Mouse (Mus musculus) myocyte (in vitro differentiated cells): ENCODE results near the gene Pomt2. TPM values are rescaled to one million over a fixed set of nuclear protein-coding genes. Genes with fewer than 3 reads are reported as not detected.

ENCODE experiments used
- H3K27me3 ChIP-seq: one replicate; pipeline ENCODE4 v1.6.1; 2011; ENCODE audit not compliant: control insufficient read depth, insufficient read depth, insufficient read length
- H3K36me3 ChIP-seq: one replicate; pipeline ENCODE4 v1.6.1; 2011; ENCODE audit not compliant: control insufficient read depth, insufficient read depth
- H3K4me2 ChIP-seq: one replicate; pipeline ENCODE4 v1.6.1; 2011; ENCODE audit warnings: low read depth, control low read depth
- H3K4me3 ChIP-seq: one replicate; pipeline ENCODE4 v1.5.1; 2011; ENCODE audit warnings: mild to moderate bottlenecking, control low read depth, moderate library complexity
- H3K79me2 ChIP-seq: one replicate; pipeline ENCODE4 v1.6.1; 2011; ENCODE audit not compliant: control insufficient read depth, insufficient read depth
- H3ac ChIP-seq: one replicate; pipeline ENCODE4 v1.6.1; 2011; ENCODE audit not compliant: control insufficient read depth, insufficient read length
- CEBPB ChIP-seq: IDR thresholded peaks from 2 replicates; pipeline ENCODE4 v1.6.1; 2011; ENCODE audit warnings: mild to moderate bottlenecking, moderate library complexity; ENCODE audit not compliant: poor library complexity, insufficient read depth, severe bottlenecking
- E2F4 ChIP-seq: IDR thresholded peaks from one replicate; pipeline ENCODE4 v1.6.1; 2011; ENCODE audit warnings: mild to moderate bottlenecking, control low read depth, moderate library complexity; ENCODE audit not compliant: insufficient read depth
- MAX ChIP-seq: IDR thresholded peaks from one replicate; pipeline ENCODE4 v1.6.1; 2011; ENCODE audit warnings: low read depth, mild to moderate bottlenecking, control low read depth
- MYOD1 ChIP-seq, 3 experiments: IDR thresholded peaks; one replicate each; pipeline ENCODE4 v1.6.1; 2011; ENCODE audit warnings: control low read depth in 2 of 3, low read depth in 2 of 3, mild to moderate bottlenecking in 2 of 3, moderate library complexity in 1 of 3; ENCODE audit not compliant: insufficient read length in 2 of 3, control insufficient read depth in 1 of 3
- MYOG ChIP-seq, 3 experiments: IDR thresholded peaks; one replicate each; pipeline ENCODE4 v1.6.1; 2011; ENCODE audit warnings: control low read depth in 2 of 3, low read depth in 2 of 3, mild to moderate bottlenecking in 2 of 3; ENCODE audit not compliant: insufficient read length in 2 of 3, control insufficient read depth in 1 of 3, insufficient read depth in 1 of 3
- POLR2A ChIP-seq: IDR thresholded peaks from one replicate; pipeline ENCODE4 v1.6.1; 2011; ENCODE audit warnings: low read depth, mild to moderate bottlenecking, control low read depth, moderate library complexity; ENCODE audit not compliant: insufficient read length
- POLR2AphosphoS2 ChIP-seq: IDR thresholded peaks from one replicate; pipeline ENCODE4 v1.6.1; 2011; ENCODE audit warnings: low read depth, control low read depth; ENCODE audit not compliant: insufficient read length
- REST ChIP-seq: IDR thresholded peaks from one replicate; pipeline ENCODE4 v1.6.1; 2011; ENCODE audit warnings: mild to moderate bottlenecking, control low read depth, moderate library complexity; ENCODE audit not compliant: insufficient read depth, insufficient read length
- SRF ChIP-seq: IDR thresholded peaks from one replicate; pipeline ENCODE4 v1.6.1; 2011; ENCODE audit warnings: low read depth; ENCODE audit not compliant: control insufficient read depth, insufficient read length
- TCF12 ChIP-seq: IDR thresholded peaks from one replicate; pipeline ENCODE4 v1.6.1; 2011; ENCODE audit warnings: mild to moderate bottlenecking, control low read depth; ENCODE audit not compliant: poor library complexity, insufficient read depth, severe bottlenecking
- TCF3 ChIP-seq: IDR thresholded peaks from one replicate; pipeline ENCODE4 v1.6.1; 2011; ENCODE audit warnings: low read depth, control low read depth; ENCODE audit not compliant: insufficient read length
- USF1 ChIP-seq: IDR thresholded peaks from one replicate; pipeline ENCODE4 v1.6.1; 2011; ENCODE audit warnings: low read depth, mild to moderate bottlenecking, control low read depth, moderate library complexity
- polyA plus RNA-seq: library from polyadenylated mRNA; unstranded; fragments of >200 nt; fragmentation: generic; extraction: Trizol; gene quantifications from one replicate; pipeline ENCODE4 v1.2.1, GENCODE M21; 2012; ENCODE audit warnings: missing spikeins

Pomt2 gene
- polyA plus RNA-seq, 1 experiment, result 11.1 TPM

DNA sequence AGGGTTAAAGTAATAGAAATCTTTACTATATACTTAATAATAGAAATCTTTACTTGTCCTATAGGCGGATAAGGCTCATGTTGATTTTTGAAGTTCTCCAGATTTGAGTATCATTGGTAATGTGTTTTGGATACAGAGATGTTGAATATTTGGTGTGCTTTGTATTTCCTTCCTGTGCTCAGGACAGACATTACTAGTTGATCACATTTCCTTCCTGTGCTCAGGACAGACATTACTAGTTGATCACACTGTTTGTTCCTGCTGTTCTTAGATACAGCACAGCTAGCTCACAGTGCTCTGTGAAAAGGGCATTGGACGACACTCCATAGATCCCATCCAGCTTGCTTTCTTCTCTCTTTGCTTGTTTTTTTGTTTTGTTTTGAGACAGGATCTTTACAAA, 71.2 kb downstream of the Pomt2 start:
- Histone ChIP-seq H3K36me3 (no peaks in the 10 kb centered on the region), H3K4me3 (no peak overlapping the region), H3K79me2 (no peaks in the 10 kb centered on the region), H3K27me3 (peaks cover 44% of the 10 kb centered on the region), H3ac (no peak overlapping the region), H3K4me2 (no peak overlapping the region)
- no peak for TF ChIP-seq POLR2A
- no peak for TF ChIP-seq REST
- no peak for TF ChIP-seq POLR2AphosphoS2
- TF ChIP-seq TCF3, result no peak
- TF ChIP-seq MAX, result no peak
- TF ChIP-seq USF1, result no peak
- TF ChIP-seq MYOG (IDR thresholded peaks at IDR 0.05; ENCODE audit: control insufficient read depth in 1 of 3, insufficient read depth in 1 of 3, insufficient read length in 2 of 3, low read depth in 2 of 3), result no peak
- no peak for TF ChIP-seq MYOD1 (IDR thresholded peaks at IDR 0.05; ENCODE audit: control insufficient read depth in 1 of 3, insufficient read length in 2 of 3, low read depth in 2 of 3)
- TF ChIP-seq TCF12, result no peak
- no peak for TF ChIP-seq E2F4
- TF ChIP-seq SRF, result no peak
- no peak for TF ChIP-seq CEBPB

DNA sequence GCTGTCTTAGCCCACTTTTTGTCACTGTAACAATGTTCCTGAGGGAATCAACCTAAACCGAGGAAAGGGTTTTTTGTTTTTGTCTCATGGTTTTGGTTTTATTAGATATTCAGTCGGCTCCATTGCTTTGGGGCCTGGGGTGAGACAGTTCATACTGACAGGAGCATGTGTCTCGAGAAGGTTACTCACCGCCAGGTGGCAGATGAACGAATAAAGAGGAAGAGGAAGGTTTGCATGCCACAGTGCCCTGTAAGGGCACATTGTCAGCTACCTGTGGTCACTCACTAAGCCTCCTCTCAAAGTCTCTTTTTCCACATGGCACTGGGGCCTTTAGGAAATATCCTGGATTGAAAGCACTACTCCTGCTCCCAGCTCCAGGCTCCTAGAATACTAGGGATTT, 77.2 kb downstream of the Pomt2 start:
- H3K79me2 ChIP-seq, result no peaks in the 10 kb centered on the region
- no peak overlapping the region for H3K4me3 ChIP-seq
- TF ChIP-seq E2F4 (no peak), MYOG (IDR thresholded peaks at IDR 0.05; ENCODE audit: control insufficient read depth in 1 of 3, insufficient read depth in 1 of 3, insufficient read length in 2 of 3, low read depth in 2 of 3) (no peak), POLR2AphosphoS2 (no peak), MYOD1 (IDR thresholded peaks at IDR 0.05; ENCODE audit: control insufficient read depth in 1 of 3, insufficient read length in 2 of 3, low read depth in 2 of 3) (no peak), POLR2A (no peak), REST (no peak), TCF3 (no peak), SRF (no peak), MAX (no peak), CEBPB (no peak), TCF12 (no peak), USF1 (no peak)

DNA sequence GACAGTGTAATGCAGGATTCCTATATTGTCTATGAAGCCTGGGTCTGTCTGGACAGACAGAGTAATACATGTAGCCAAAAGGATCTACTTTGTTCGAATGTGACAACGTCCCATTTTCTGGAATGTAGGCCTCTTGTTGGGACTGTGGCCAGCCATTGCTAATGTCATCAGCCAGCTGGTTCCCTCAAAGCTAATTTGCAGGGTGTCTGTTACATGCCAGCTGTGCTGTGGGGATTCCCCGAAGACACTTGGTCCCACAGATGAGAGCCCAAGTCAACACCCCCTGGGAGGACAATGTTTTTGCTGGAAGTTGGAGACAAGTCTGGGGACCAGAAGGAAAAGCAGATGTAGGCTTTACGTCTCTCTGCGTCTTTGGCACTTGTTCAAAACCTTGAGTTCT, 81.3 kb downstream of the Pomt2 start:
- Histone ChIP-seq H3K79me2 (no peaks in the 10 kb centered on the region), H3ac (no peak overlapping the region), H3K27me3 (peaks cover 46% of the 10 kb centered on the region), H3K4me3 (no peak overlapping the region), H3K36me3 (no peaks in the 10 kb centered on the region), H3K4me2 (no peak overlapping the region)
- TF ChIP-seq MYOG (IDR thresholded peaks at IDR 0.05; ENCODE audit: control insufficient read depth in 1 of 3, insufficient read depth in 1 of 3, insufficient read length in 2 of 3, low read depth in 2 of 3), result peak in 2 of 3 experiments; percentile 47 to 64
- TF ChIP-seq MAX, result no peak
- peak in 1 of 3 experiments; percentile 34 for TF ChIP-seq MYOD1 (IDR thresholded peaks at IDR 0.05; ENCODE audit: control insufficient read depth in 1 of 3, insufficient read length in 2 of 3, low read depth in 2 of 3)
- no peak for TF ChIP-seq POLR2AphosphoS2
- TF ChIP-seq SRF, result no peak
- no peak for TF ChIP-seq USF1
- no peak for TF ChIP-seq TCF12

More for the DNA sequence above, 77.2 kb downstream of the Pomt2 start:
- Histone ChIP-seq H3K36me3 (no peaks in the 10 kb centered on the region), H3K4me2 (no peak overlapping the region), H3K27me3 (peaks cover 48% of the 10 kb centered on the region), H3ac (no peak overlapping the region)

DNA sequence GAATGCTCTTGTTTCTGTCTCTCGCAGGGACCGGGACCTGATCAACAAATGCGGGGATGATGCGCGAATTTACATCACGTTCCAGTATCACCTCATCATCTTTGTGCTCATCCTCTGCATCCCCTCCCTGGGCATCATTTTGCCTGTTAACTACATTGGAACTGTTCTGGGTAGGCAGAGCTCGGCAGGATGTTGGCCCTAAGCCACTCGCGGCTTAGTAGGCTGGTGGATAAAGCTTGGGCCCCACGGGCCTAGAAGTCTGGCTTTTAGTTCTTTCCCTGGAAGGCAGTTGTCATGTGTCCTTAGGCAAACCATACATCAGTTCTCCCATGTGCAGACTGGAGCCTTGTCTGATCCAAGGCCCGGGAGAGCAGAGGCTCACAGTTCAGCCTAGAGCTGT, 82.3 kb downstream of the Pomt2 start:
- Histone ChIP-seq H3K4me2 (no peak overlapping the region), H3K27me3 (peaks cover 49% of the 10 kb centered on the region), H3ac (no peak overlapping the region), H3K79me2 (no peaks in the 10 kb centered on the region), H3K4me3 (no peak overlapping the region), H3K36me3 (no peaks in the 10 kb centered on the region)
- TF ChIP-seq MYOG (IDR thresholded peaks at IDR 0.05; ENCODE audit: control insufficient read depth in 1 of 3, insufficient read depth in 1 of 3, insufficient read length in 2 of 3, low read depth in 2 of 3), result no peak
- TF ChIP-seq POLR2AphosphoS2, result no peak
- TF ChIP-seq TCF3, result no peak

DNA sequence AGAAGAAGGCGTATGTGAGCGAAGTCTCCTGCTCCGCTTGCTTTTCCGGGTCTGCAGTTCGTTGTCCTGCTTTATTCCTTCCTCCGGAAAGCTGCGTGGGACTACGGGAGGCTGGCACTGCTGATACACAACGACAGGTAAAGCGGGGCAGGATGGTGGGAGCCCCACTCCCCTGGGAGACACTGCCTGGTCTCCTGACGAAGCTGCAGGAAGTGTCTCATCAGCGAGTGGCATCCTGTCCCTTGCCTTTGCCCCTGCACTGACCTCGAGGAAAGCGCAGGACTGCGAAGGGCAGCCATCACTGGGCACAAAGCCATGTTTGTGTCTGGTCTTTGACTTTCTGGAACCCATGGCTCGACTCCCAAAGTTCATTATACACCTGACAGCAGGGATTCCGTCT, 90.7 kb downstream of the Pomt2 start:
- TF ChIP-seq MYOG (IDR thresholded peaks at IDR 0.05; ENCODE audit: control insufficient read depth in 1 of 3, insufficient read depth in 1 of 3, insufficient read length in 2 of 3, low read depth in 2 of 3) (no peak), MAX (no peak), TCF3 (no peak), MYOD1 (IDR thresholded peaks at IDR 0.05; ENCODE audit: control insufficient read depth in 1 of 3, insufficient read length in 2 of 3, low read depth in 2 of 3) (no peak), POLR2AphosphoS2 (no peak), SRF (no peak), POLR2A (no peak), USF1 (no peak), TCF12 (no peak), CEBPB (no peak), REST (no peak)
- no peak overlapping the region for H3ac ChIP-seq
- no peak overlapping the region for H3K4me2 ChIP-seq
- no peaks in the 10 kb centered on the region for H3K79me2 ChIP-seq
- H3K36me3 ChIP-seq, result no peaks in the 10 kb centered on the region
- peaks cover 85% of the 10 kb centered on the region for H3K27me3 ChIP-seq
- no peak overlapping the region for H3K4me3 ChIP-seq

Other genes starting within 250 kb of the Pomt2 start
- gene Cipc, start 200.9 kb downstream of the Pomt2 start, polyA plus RNA-seq, result 14.7 TPM
- 0.01 TPM for gene Zdhhc22, start 157.5 kb downstream of the Pomt2 start, polyA plus RNA-seq
- gene Tmem63c, start 126.6 kb downstream of the Pomt2 start, polyA plus RNA-seq, result not detected
- gene Ngb, start 45.4 kb downstream of the Pomt2 start, polyA plus RNA-seq, result 0.04 TPM
- gene Gstz1, start 803 bp downstream of the Pomt2 start, polyA plus RNA-seq, result 44.3 TPM
- gene Samd15, start 51.8 kb upstream of the Pomt2 start, polyA plus RNA-seq, result 0.29 TPM
- 2.1 TPM for gene Tmed8, start 52.5 kb upstream of the Pomt2 start, polyA plus RNA-seq
- 0.13 TPM for gene Noxred1, start 90.8 kb upstream of the Pomt2 start, polyA plus RNA-seq
- 16.4 TPM for gene Vipas39, start 118.3 kb upstream of the Pomt2 start, polyA plus RNA-seq
- 148 TPM for gene Ahsa1, start 118.5 kb upstream of the Pomt2 start, polyA plus RNA-seq
- 0.12 TPM for gene Ism2, start 151.7 kb upstream of the Pomt2 start, polyA plus RNA-seq
- 43.4 TPM for gene Sptlc2, start 240.4 kb upstream of the Pomt2 start, polyA plus RNA-seq